Mouse (Mus musculus) lung, adult 2 months (tissue): Measurements from ENCODE around the gene Aatf. TPM values are rescaled to one million over a fixed set of nuclear protein-coding genes. Genes with fewer than 3 reads are reported as not detected.
A peak's percentile ranks its signal among the peaks of the same experiment; 100 is the strongest.

Experiments
- DNase-seq: peaks from one replicate; pipeline ENCODE4 v3.0.0; 2022
- H3K4me1 ChIP-seq: fragments of 200-500 bp; 2 replicates; pipeline ENCODE4 v1.6.1; 2011; ENCODE audit warnings: low read length; ENCODE audit not compliant: control insufficient read depth, insufficient read depth
- H3K4me3 ChIP-seq: fragments of 200-500 bp; replicated peaks from 2 replicates; pipeline ENCODE3; 2011; ENCODE audit warnings: low read depth, mild to moderate bottlenecking, control low read depth, low read length; ENCODE audit errors: extremely low read depth
- CTCF ChIP-seq: fragments of 200-500 bp; IDR thresholded peaks from 2 replicates; pipeline ENCODE4 v1.5.1; 2011; ENCODE audit warnings: mild to moderate bottlenecking, low read length, control low read depth; ENCODE audit not compliant: insufficient read depth
- POLR2A ChIP-seq: fragments of 200-500 bp; IDR thresholded peaks from 2 replicates; pipeline ENCODE4 v1.6.1; 2011; ENCODE audit warnings: low read depth, mild to moderate bottlenecking, control low read depth, low read length, borderline replicate concordance; ENCODE audit errors: extremely low read depth
- WGBS: fragments of 180-500 bp; shearing (Covaris S2); methylation state at CpG from one replicate; pipeline ENCODE4 v1.1.7; 2018; 5-methylcytosine and 5-hydroxymethylcytosine counted together
- polyA plus RNA-seq: library from polyadenylated mRNA; depleted of rRNA; stranded (reverse); fragments of >200 nt; gene quantifications from 2 replicates; pipeline ENCODE4 v1.2.3, GENCODE M21; 2012

Gene Aatf
- polyA plus RNA-seq, 1 experiment, result 4.4 TPM

DNA sequence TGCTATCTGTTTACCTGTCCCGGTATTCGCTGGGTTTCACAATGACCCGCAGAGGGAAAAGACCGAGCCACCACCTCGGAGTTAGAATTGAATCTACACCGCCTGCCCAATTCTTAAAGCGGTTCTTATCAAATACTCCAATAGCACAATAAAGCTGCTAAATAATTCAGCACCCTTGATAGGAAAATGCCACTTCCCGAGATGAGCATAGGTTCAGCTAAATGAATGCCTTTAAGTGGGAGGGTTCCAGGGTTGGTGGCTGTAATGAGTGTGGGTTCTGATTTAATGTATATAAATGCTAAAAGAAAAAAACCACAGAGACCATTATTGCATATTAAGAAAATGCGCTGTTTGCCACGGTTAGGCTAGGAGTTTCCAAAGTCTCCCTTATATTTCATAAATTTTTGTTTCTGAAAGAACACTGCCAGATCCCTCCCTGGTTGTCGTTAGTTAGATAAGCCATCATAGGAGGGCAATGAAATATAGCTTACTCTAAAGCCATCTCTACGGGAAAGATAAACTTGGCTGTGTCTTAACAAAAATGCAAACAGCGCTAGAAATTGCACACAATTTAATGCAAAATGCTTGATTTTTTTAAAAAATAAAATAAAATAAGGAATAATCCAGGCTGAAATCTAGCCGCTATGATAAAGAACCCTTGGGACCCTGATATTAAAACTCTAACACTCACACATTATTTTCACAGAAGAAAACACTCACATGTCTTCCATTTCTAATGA, 3.3 kb upstream of the Aatf start:
- TF ChIP-seq CTCF, result no peak
- 21% methylated on average over 14 of the region's 14 CpGs for WGBS

GRCm38 (mm10) chr11:84512031-84512430, 1.3 kb downstream of the Aatf start:
- no peak for DNase-seq
- TF ChIP-seq CTCF, result no peak
- no peak for TF ChIP-seq POLR2A
- Histone ChIP-seq H3K4me3 (no peak overlapping the region), H3K4me1 (peaks cover 3% of the 10 kb centered on the region)
- 64% methylated on average over 1 of the region's 1 CpGs for WGBS

More for the DNA sequence above, 3.3 kb upstream of the Aatf start:
- DNase-seq, result no peak
- H3K4me1 ChIP-seq, result peaks cover 3% of the 10 kb centered on the region
- no peak overlapping the region for H3K4me3 ChIP-seq

DNA sequence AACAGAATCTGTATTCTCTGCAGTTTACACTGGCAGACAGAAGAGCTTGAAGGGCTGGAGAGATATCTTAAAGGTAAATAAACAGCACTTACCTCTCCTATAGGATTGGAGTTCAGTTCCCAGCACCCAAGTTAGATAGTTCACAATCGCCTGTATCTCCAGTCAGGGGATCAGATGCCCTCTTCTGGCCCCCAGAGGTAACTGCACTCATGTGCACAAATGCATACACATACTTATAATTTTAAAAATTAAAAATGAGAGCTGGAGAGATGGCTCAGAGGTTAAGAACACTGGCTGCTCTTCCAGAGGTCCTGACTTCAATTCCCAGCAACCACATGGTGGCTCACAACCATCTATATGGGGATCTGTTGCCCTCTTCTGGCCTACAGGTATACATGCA, 9.0 kb downstream of the Aatf start:
- DNase-seq, result no peak
- TF ChIP-seq POLR2A (no peak), CTCF (no peak)
- 100% methylated on average over 1 of the region's 1 CpGs for WGBS
- H3K4me1 ChIP-seq, result no peaks in the 10 kb centered on the region
- H3K4me3 ChIP-seq, result no peak overlapping the region

DNA sequence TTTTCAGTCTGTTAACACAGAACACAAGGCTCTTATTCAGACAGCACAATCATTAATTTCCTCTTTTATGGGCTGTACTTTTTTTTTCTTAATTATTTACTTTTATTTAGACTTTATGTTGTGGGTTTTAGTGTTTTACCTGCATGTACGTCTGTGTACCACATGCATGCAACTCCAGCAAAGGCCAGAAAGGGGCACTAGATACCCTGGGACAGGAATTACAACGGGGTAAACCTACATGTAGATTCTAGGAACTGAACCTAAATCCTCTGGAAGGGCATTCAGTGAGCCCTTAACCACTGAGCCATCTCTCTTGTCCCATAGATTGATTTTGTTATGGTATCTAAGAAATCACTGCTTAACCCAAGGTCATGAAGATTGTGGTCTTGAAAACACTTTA, 15.4 kb downstream of the Aatf start:
- TF ChIP-seq POLR2A (no peak), CTCF (0 out of 2 replicates have a peak, but pooled peaks have one; percentile 1)
- 79% methylated on average over 2 of the region's 2 CpGs for WGBS
- H3K4me3 ChIP-seq, result no peak overlapping the region
- no peak for DNase-seq
- H3K4me1 ChIP-seq, result no peaks in the 10 kb centered on the region

- TF ChIP-seq CTCF, result no peak
- TF ChIP-seq POLR2A, result no peak
- no peaks in the 10 kb centered on the region for H3K4me1 ChIP-seq
- H3K4me3 ChIP-seq, result no peak overlapping the region
- DNase-seq, result no peak
Observed at GRCm38 (mm10) chr11:84496901-84497300, 16.4 kb downstream of the Aatf start.

- DNase-seq, result no peak
- no peaks in the 10 kb centered on the region for H3K4me1 ChIP-seq
- H3K4me3 ChIP-seq, result no peak overlapping the region
- TF ChIP-seq POLR2A, result no peak
- TF ChIP-seq CTCF, result no peak
- 83% methylated on average over 4 of the region's 4 CpGs for WGBS
Observed at GRCm38 (mm10) chr11:84495774-84496173, 17.5 kb downstream of the Aatf start.

- 65% methylated on average over 7 of the region's 7 CpGs for WGBS
- Histone ChIP-seq H3K4me3 (no peak overlapping the region), H3K4me1 (no peaks in the 10 kb centered on the region; the same call in 1 of the 2 replicates)
- TF ChIP-seq CTCF (no peak), POLR2A (no peak)
- DNase-seq, result no peak
Observed at GRCm38 (mm10) chr11:84481661-84482060, 31.7 kb downstream of the Aatf start.

- WGBS, result 42% methylated on average over 3 of the region's 3 CpGs
- Histone ChIP-seq H3K4me3 (no peak overlapping the region), H3K4me1 (no peaks in the 10 kb centered on the region; the same call in 1 of the 2 replicates)
- no peak for TF ChIP-seq POLR2A
- TF ChIP-seq CTCF, result no peak
- DNase-seq, result no peak
Observed at GRCm38 (mm10) chr11:84480451-84480850, 32.9 kb downstream of the Aatf start.

- H3K4me3 ChIP-seq, result no peak overlapping the region
- no peaks in the 10 kb centered on the region; the same call in 1 of the 2 replicates for H3K4me1 ChIP-seq
- no peak for DNase-seq
- 86% methylated on average over 2 of the region's 2 CpGs for WGBS
- no peak for TF ChIP-seq POLR2A
- no peak for TF ChIP-seq CTCF
Observed at GRCm38 (mm10) chr11:84476641-84477040, 36.7 kb downstream of the Aatf start.

DNA sequence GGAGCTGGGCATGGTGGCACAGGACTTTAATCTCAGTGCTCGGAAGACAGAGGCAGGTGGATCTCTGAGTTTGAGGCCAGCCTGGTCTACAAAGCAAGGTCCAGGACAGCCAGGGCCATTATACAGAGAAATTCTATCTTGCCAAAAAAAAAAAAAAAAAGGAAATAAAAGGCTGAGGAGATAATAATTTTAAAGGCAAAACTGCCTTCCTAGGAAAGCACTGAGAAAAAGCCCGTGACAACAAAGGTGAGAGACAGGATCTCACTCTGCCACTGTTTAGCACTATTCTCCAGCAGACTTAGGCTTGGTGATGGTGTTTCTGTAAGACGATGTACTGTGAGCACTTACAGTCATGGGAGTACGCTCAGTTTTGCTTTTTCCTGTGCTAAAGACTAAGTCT, 37.3 kb downstream of the Aatf start:
- Histone ChIP-seq H3K4me3 (no peak overlapping the region), H3K4me1 (no peaks in the 10 kb centered on the region; the same call in 1 of the 2 replicates)
- no peak for TF ChIP-seq POLR2A
- no peak for TF ChIP-seq CTCF
- DNase-seq, result no peak
- WGBS, result 97% methylated on average over 4 of the region's 4 CpGs
